Mouse (Mus musculus) cerebellum, postnatal 25 days (tissue): ENCODE data around the gene Olfr1151.

Source experiments
- DNase-seq, 2 experiments: peaks; one replicate each; pipeline ENCODE4 v3.0.0; 2021; ENCODE audit warnings: mixed read lengths in 2 of 2

Gene Olfr1151

DNA sequence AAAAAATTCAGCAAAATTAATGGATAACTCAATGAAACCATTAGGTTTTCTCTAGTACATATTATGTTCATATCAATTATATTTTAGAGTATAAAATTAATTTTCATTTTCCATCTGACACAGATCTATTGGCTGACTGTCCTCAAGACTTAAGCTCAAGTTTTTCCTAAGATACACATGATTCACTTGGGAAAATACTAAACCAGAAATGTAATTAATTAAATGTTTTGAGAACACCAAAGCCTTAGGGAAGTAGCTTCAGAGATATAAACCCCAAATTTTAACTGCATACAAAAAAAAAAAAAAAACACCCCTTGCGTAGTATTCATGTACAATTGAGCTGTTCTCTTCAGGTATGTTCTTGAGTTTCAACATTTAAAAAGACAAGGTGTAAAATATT is at the start of gene Olfr1151:
TSS of gene Olfr1151 (plus strand) at position 301 of the 400 bp plus-strand sequence.
- DNase-seq = no peak

DNA sequence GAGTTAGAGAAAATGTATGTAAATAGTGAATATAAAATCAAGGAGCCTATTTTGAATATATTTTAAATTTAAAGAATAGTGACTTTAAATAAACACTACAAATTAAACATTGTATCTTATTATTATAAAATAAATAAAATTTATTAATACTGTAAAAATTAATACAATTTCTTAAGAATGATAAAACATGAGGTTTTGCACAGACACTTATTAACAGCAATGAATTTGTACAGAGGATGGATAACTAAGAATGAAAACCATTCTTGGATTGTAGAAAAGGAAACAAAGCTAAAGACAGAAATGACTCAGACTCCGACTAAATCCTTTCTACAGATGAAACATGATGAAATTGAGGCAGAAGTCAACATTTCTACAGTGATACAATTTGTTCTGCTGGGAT is 46.1 kb upstream of the Olfr1151 start, which contains the start of gene Olfr1145:
TSS of gene Olfr1145 (plus strand) at position 301 of the 400 bp plus-strand sequence.
- DNase-seq = no peak

GRCm38 (mm10) chr2:87830233-87830632 is 25.4 kb upstream of the Olfr1151 start, which contains the start of gene Olfr1148:
TSS of gene Olfr1148 (plus strand) at chr2:87830533.
- DNase-seq = no peak

DNA sequence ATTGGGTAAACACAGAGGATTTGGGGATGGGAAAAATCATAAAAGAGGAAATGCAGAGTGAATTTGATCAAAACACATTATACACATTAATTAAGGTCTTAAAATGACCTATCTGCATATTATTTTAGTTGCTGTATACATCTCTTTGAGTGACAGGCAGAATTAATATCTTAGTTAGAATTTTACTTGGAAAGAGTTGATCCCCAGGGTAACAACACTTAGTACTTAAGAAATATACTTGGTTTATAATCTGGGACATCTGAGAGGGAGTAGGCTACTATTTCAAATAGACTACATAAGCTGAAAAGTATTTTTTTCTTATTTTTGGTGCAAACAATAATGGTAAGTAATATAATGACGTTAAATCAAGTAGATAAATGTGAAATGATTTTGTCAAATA is 12.0 kb upstream of the Olfr1151 start, which contains the start of gene Olfr1150-ps1:
TSS of gene Olfr1150-ps1 (plus strand) at position 301 of the 400 bp plus-strand sequence.
- DNase-seq = no peak

DNA sequence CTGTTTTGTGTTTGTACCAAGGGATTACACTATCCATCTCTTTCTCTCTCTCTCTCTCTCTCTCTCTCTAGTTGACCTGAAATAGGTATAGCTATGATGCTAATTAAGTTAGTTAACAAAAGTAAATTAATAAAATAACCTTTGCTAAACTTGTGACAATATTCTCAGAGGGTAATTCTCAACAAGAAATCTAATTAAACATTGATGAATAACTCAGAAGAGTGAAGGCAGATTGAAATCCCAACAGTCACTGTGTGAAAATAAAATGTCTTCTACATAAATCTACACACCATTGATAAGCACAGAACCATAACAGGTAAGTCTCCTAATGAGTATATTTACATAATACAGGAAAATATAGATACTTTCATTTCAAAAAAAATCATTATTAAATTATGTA is 10.5 kb downstream of the Olfr1151 start, which contains the start of gene Olfr1152:
TSS of gene Olfr1152 (plus strand) at position 301 of the 400 bp plus-strand sequence.
- no peak for DNase-seq

- DNase-seq = no peak
Measured at GRCm38 (mm10) chr2:87894662-87895061, 39.0 kb downstream of the Olfr1151 start, which contains the start of gene Olfr1153. TSS of gene Olfr1153 (plus strand) at chr2:87894962.

- DNase-seq = no peak
Measured at GRCm38 (mm10) chr2:87905066-87905465, 49.4 kb downstream of the Olfr1151 start, which contains the start of gene Olfr1154. TSS of gene Olfr1154 (minus strand) at chr2:87905166.
